Mouse (Mus musculus): Measurements from ENCODE around the gene Edem3.
A peak's percentile ranks its signal among the peaks of the same experiment; 100 is the strongest.
"Not testable (repeated sequence)": the region's sequence is repeated elsewhere in the genome, so short reads cannot be mapped to it uniquely, and the experiment has no call there.

The Edem3 gene

GRCm38 (mm10) chr1:151812004-151812712 lies 57.0 kb downstream of the Edem3 start:
- no peak for DNase-seq

- DNase-seq, result no peak
These were observed 60.9 kb downstream of the Edem3 start for GRCm38 (mm10) chr1:151816051-151816450.

- no peak for DNase-seq
These were observed 64.0 kb downstream of the Edem3 start for GRCm38 (mm10) chr1:151819190-151819589.

GRCm38 (mm10) chr1:151820457-151820856 lies 65.3 kb downstream of the Edem3 start:
- peak; percentile 69 for DNase-seq

GRCm38 (mm10) chr1:151825065-151825464 lies 69.9 kb downstream of the Edem3 start:
- DNase-seq, result no peak

- no peak for DNase-seq
These were observed 76.6 kb downstream of the Edem3 start for GRCm38 (mm10) chr1:151831791-151832190.

- DNase-seq, result no peak
These were observed 80.1 kb downstream of the Edem3 start for GRCm38 (mm10) chr1:151835261-151835660.

- not testable (repeated sequence) for DNase-seq
These were observed 85.2 kb downstream of the Edem3 start for GRCm38 (mm10) chr1:151840345-151840744.

GRCm38 (mm10) chr1:151845252-151845832 lies 90.2 kb downstream of the Edem3 start:
- DNase-seq, result no peak

GRCm38 (mm10) chr1:151845926-151846782 lies 91.0 kb downstream of the Edem3 start:
- peak; percentile 15 for DNase-seq

- no peak for DNase-seq
These were observed 93.1 kb downstream of the Edem3 start for GRCm38 (mm10) chr1:151848286-151848685.

- no peak for DNase-seq
These were observed 94.9 kb downstream of the Edem3 start for GRCm38 (mm10) chr1:151849993-151850608.

GRCm38 (mm10) chr1:151851051-151851848 lies 96.1 kb downstream of the Edem3 start:
- DNase-seq, result no peak

GRCm38 (mm10) chr1:151851976-151852375 lies 96.8 kb downstream of the Edem3 start:
- no peak for DNase-seq

- no peak for DNase-seq
These were observed 100.4 kb downstream of the Edem3 start for GRCm38 (mm10) chr1:151855561-151855960.

- DNase-seq, result no peak
These were observed 103.3 kb downstream of the Edem3 start for GRCm38 (mm10) chr1:151858474-151858873.

- no peak for DNase-seq
These were observed 106.3 kb downstream of the Edem3 start for GRCm38 (mm10) chr1:151861334-151861995.

GRCm38 (mm10) chr1:151862109-151862508 lies 106.9 kb downstream of the Edem3 start:
- DNase-seq, result no peak

GRCm38 (mm10) chr1:151863135-151863796 lies 108.1 kb downstream of the Edem3 start:
- DNase-seq, result no peak

GRCm38 (mm10) chr1:151863797-151864147 lies 108.6 kb downstream of the Edem3 start:
- DNase-seq, result no peak

- no peak for DNase-seq
These were observed 109.2 kb downstream of the Edem3 start for GRCm38 (mm10) chr1:151864326-151864725.

Data from thymus, postnatal 14 days (tissue).